Mouse (Mus musculus): ENCODE data around the gene Dmrt1. TPM values are rescaled to one million over a fixed set of nuclear protein-coding genes. Genes with fewer than 3 reads are reported as not detected.

Gene Dmrt1
- polyA plus RNA-seq, 1 experiment from 2014 or later = 0.16 TPM

DNA sequence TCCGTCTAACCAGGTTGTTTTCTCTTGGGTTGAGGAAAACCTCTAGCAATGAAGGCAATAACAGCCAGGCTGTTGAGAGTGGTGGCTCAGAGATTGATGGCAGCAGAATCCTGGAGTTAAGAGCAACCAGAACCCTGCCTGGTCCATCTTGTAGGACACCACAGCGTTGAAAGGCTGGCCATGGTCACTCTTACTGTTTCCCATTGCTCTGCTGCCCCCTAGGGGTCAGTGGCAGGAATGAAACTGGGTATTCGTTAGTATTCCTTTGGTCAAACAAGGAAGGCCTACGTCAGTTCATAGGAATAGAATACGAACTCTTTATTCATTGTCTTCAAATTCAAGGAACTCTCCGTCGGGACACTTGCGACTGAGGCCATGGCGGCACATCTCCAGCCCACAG, 123.1 kb downstream of the Dmrt1 start:
- no peak overlapping the region for H3K4me2 ChIP-seq
- ATAC-seq (ENCODE audit: insufficient number of reproducible peaks, insufficient read depth, low FRiP score, low TSS enrichment, low read depth) = no peak
- H3K9ac ChIP-seq (replicated peaks) = no peak overlapping the region
- H3K9me3 ChIP-seq = no peaks in the 10 kb centered on the region
- H3K27me3 ChIP-seq = peaks cover 61% of the 10 kb centered on the region
- WGBS = 11% methylated on average over 9 of the region's 9 CpGs
- H3K4me1 ChIP-seq (replicated peaks) = no peaks in the 10 kb centered on the region
- H3K4me3 ChIP-seq (replicated peaks) = no peak overlapping the region
- no peak overlapping the region for H3K27ac ChIP-seq
- no peaks in the 10 kb centered on the region for H3K36me3 ChIP-seq

DNA sequence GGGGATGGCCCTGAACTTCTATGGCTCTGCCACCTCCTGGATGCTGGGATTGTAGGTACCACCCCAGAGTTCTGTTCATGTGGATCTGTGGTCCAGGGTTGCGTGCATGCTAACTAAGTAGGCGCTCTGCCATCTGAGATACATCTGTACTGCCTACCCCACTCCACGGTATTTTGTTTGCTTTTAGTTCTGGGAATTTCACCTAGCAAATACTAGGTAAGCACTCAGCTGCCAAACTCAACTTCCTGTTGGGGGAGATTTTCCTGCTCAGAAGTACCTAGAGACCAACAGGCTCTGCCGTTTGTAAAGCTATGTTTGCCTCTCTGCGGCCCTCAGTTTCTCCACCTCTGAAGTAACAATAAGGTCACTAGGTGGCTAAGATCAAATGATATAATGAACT, 129.7 kb downstream of the Dmrt1 start:
- Histone ChIP-seq H3K27ac (no peak overlapping the region), H3K4me2 (no peak overlapping the region), H3K9me3 (no peaks in the 10 kb centered on the region), H3K9ac (replicated peaks) (no peak overlapping the region), H3K36me3 (no peaks in the 10 kb centered on the region), H3K4me3 (replicated peaks) (no peak overlapping the region), H3K27me3 (peaks cover 5% of the 10 kb centered on the region; the same call in 1 of the 2 replicates), H3K4me1 (replicated peaks) (no peaks in the 10 kb centered on the region)
- no peak for ATAC-seq (ENCODE audit: insufficient number of reproducible peaks, insufficient read depth, low FRiP score, low TSS enrichment, low read depth)
- 78% methylated on average over 5 of the region's 5 CpGs for WGBS

DNA sequence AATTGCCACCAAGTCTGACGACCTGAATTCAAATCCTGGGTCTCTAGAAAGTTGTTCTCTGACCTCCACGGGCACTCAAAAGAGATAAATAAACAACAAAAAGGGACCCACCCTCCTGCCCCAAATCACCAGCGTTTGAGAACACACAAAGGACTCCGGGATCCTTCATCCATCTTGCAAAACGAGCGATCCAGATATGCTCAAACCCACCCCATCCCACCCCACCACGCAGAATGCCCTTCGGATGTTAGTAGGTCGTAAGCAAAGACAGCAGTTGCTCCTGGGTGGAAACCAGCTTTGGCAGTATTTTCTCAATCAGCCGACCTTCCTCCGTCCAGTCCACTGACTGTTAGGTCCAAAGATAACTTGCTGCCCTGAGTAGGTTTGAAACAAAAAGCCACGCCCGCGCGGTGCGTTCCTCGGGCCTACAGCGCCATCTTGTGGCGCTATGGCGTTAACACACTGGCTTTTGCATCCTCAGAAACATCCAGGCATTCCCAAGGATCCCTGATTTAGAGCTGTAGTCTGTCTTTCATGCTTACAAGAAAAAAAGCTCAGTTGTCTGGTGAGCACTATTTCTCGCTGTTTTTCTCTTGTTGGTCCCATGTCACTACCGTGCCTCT, 130.3 kb downstream of the Dmrt1 start:
- Histone ChIP-seq H3K9ac (replicated peaks) (peak overlapping the region; percentile 50), H3K27ac (no peak overlapping the region), H3K9me3 (no peaks in the 10 kb centered on the region), H3K4me2 (peak overlapping the region; percentile 51), H3K4me1 (replicated peaks) (no peaks in the 10 kb centered on the region), H3K27me3 (peaks cover 5% of the 10 kb centered on the region; the same call in 1 of the 2 replicates), H3K4me3 (replicated peaks) (peak overlapping the region; percentile 32), H3K36me3 (no peaks in the 10 kb centered on the region)
- WGBS = 16% methylated on average over 22 of the region's 22 CpGs
- ATAC-seq (ENCODE audit: insufficient number of reproducible peaks, insufficient read depth, low FRiP score, low TSS enrichment, low read depth) = no peak

DNA sequence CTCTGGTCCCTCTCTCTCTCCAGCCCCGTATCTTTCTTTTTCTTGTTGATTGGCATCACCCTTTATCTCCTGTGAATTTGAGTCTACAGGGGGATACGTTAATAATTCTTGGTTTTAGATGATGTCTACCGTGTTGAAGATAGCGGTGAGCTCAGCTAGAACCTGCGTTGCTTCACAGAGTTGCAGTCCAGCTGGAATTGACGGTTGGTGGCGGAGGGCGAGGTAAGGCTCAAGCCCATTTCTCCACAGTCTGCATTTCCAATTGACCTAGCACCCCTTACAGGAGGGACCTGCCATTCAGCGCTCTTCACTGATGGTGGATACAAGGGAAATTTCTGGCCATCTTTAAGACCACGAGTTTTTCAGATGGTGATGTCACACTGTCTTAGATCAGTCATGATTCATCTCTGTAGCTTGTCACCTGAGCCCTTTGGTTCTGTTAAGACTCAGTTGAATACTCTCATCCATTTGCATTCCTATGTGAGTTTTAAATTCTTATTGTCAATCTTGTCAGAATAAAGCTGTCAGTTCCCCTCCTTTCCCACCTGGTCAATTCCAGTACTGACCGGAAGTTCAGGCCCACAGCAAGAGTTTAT, 133.4 kb downstream of the Dmrt1 start:
- Histone ChIP-seq H3K9ac (replicated peaks) (no peak overlapping the region), H3K27me3 (peaks cover 5% of the 10 kb centered on the region; the same call in 1 of the 2 replicates), H3K4me3 (replicated peaks) (no peak overlapping the region), H3K9me3 (no peaks in the 10 kb centered on the region), H3K4me1 (replicated peaks) (no peaks in the 10 kb centered on the region), H3K27ac (no peak overlapping the region), H3K4me2 (no peak overlapping the region), H3K36me3 (no peaks in the 10 kb centered on the region)
- ATAC-seq (ENCODE audit: insufficient number of reproducible peaks, insufficient read depth, low FRiP score, low TSS enrichment, low read depth) = no peak
- 72% methylated on average over 11 of the region's 11 CpGs for WGBS

DNA sequence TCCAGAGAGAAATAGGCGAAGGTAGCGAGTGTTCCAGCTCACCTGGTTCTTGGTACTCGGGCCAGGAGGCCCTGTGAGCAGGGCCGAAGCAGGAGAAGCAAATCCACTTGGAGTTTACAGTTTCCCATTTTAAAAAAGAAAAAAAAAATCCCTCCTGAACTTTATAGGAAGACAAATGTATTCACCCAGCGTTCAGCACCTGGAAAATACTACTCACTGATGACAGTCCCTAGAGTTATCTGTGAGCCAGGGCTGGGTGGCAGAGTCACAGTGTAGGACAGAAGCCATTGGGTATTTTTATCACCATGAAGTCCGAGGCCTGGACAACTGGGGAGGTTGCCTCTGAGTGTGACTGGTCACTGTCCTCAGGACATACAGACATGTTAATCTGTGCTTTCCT, 136.4 kb downstream of the Dmrt1 start:
- no peak overlapping the region for H3K27ac ChIP-seq
- no peak overlapping the region for H3K9ac ChIP-seq (replicated peaks)
- ATAC-seq (ENCODE audit: insufficient number of reproducible peaks, insufficient read depth, low FRiP score, low TSS enrichment, low read depth) = no peak
- WGBS = 90% methylated on average over 6 of the region's 6 CpGs
- no peak overlapping the region for H3K4me3 ChIP-seq (replicated peaks)
- no peaks in the 10 kb centered on the region for H3K36me3 ChIP-seq
- no peaks in the 10 kb centered on the region for H3K9me3 ChIP-seq
- no peak overlapping the region for H3K4me2 ChIP-seq
- H3K27me3 ChIP-seq = peaks cover 5% of the 10 kb centered on the region; the same call in 1 of the 2 replicates
- H3K4me1 ChIP-seq (replicated peaks) = no peaks in the 10 kb centered on the region

DNA sequence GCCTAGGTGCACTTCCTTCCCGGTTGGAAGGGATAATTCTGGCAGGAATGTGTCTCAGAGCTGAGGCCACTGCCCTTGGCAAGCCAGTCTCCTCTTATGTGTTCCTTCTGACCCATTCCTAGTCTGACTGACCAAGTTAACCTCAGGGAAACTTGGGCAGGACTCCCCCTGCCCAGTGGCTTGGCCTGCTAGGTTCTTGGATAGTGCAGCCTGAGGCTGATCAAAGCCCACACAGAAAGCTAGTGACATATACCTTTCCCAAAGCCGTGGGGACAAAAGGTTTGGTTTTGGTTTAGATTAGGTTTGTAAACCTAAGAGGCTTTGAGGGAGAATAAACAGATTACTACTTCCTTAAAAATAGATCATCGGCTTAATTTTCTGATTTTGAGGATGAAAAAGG, 141.7 kb downstream of the Dmrt1 start:
- H3K4me3 ChIP-seq (replicated peaks) = no peak overlapping the region
- no peaks in the 10 kb centered on the region for H3K9me3 ChIP-seq
- no peak overlapping the region for H3K27ac ChIP-seq
- H3K27me3 ChIP-seq = peaks cover 6% of the 10 kb centered on the region; the same call in 1 of the 2 replicates
- no peak overlapping the region for H3K9ac ChIP-seq (replicated peaks)
- WGBS = 62% methylated on average over 3 of the region's 3 CpGs
- no peaks in the 10 kb centered on the region for H3K4me1 ChIP-seq (replicated peaks)
- no peak overlapping the region for H3K4me2 ChIP-seq
- ATAC-seq (ENCODE audit: insufficient number of reproducible peaks, insufficient read depth, low FRiP score, low TSS enrichment, low read depth) = no peak
- H3K36me3 ChIP-seq = no peaks in the 10 kb centered on the region

DNA sequence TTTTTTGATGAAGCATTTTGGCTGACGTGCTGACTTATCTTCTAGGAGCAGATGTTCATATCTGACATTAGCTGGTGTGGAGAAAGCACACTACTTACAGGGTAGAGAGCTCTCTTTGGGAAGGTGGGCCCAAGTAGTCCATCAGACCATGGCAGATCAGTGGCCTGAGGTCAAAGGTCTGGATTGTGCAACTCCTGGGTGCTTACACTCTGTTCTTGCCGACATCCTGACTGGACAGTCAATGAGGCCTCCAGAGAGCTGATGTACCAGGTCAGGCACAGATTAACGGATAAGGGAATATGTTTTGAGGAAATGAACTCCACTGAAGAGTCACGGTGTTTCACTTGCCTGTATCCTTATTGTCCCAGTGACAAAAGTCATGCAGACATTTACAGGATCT, 143.3 kb downstream of the Dmrt1 start:
- 75% methylated on average over 4 of the region's 4 CpGs for WGBS

DNA sequence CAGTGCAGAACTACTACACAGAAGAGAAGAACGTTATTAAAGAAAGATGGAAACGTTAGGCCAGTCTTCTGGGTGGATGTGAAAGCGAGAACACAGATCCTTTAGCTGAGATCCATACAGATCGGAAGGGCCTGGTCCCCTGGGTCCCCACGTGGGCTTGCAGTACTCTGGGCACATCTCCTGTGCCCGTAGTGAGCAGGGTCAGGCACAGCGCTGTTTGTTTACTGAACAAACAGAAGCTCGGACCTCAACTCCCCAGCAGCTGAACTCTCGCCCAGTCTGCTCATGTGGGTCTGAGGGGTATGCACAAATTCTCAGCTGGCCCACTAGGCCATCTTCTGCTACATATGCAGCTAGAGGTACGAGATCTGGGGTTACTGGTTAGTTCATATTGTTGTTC, 145.1 kb downstream of the Dmrt1 start:
- no peak for ATAC-seq (ENCODE audit: insufficient number of reproducible peaks, insufficient read depth, low FRiP score, low TSS enrichment, low read depth)

More for the DNA sequence above, 143.3 kb downstream of the Dmrt1 start:
- Histone ChIP-seq H3K36me3 (no peaks in the 10 kb centered on the region), H3K4me2 (no peak overlapping the region), H3K4me3 (replicated peaks) (no peak overlapping the region), H3K27me3 (peaks cover 14% of the 10 kb centered on the region; the same call in 1 of the 2 replicates), H3K9me3 (no peaks in the 10 kb centered on the region), H3K27ac (no peak overlapping the region), H3K9ac (replicated peaks) (no peak overlapping the region), H3K4me1 (replicated peaks) (peaks cover 2% of the 10 kb centered on the region; the same call in 1 of the 2 replicates)
- no peak for ATAC-seq (ENCODE audit: insufficient number of reproducible peaks, insufficient read depth, low FRiP score, low TSS enrichment, low read depth)

DNA sequence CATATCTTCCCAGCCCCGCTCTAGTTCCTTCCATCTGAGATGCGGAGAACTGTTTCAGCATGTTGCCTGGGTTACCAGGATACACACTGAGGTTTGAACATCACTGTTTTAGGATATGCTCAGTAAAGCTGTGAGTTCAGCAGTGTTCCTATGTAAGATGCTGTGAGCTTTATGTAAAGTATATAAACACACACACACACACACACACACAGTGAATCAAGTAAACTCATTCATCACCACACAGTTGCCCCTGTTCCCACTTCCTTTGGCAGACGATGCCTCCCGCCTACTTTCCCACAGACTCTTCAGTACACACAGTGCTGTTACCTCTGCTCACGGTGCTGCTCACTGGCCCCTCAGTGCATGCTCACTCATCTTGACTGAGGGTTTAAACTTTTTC, 147.1 kb downstream of the Dmrt1 start:
- Histone ChIP-seq H3K4me2 (no peak overlapping the region), H3K36me3 (no peaks in the 10 kb centered on the region), H3K9ac (replicated peaks) (no peak overlapping the region), H3K27me3 (peaks cover 21% of the 10 kb centered on the region), H3K4me1 (replicated peaks) (peaks cover 16% of the 10 kb centered on the region), H3K4me3 (replicated peaks) (no peak overlapping the region), H3K9me3 (no peaks in the 10 kb centered on the region), H3K27ac (no peak overlapping the region)
- 77% methylated on average over 5 of the region's 5 CpGs for WGBS
- ATAC-seq (ENCODE audit: insufficient number of reproducible peaks, insufficient read depth, low FRiP score, low TSS enrichment, low read depth) = no peak

More for the DNA sequence above, 145.1 kb downstream of the Dmrt1 start:
- Histone ChIP-seq H3K9me3 (no peaks in the 10 kb centered on the region), H3K27me3 (peaks cover 14% of the 10 kb centered on the region; the same call in 1 of the 2 replicates), H3K27ac (no peak overlapping the region), H3K9ac (replicated peaks) (no peak overlapping the region), H3K36me3 (no peaks in the 10 kb centered on the region), H3K4me2 (no peak overlapping the region), H3K4me1 (replicated peaks) (peaks cover 16% of the 10 kb centered on the region), H3K4me3 (replicated peaks) (no peak overlapping the region)
- 85% methylated on average over 10 of the region's 10 CpGs for WGBS

Other genes starting within 250 kb of the Dmrt1 start
- 0.46 and 0.96 TPM in 2 replicates for gene Dmrt3, start 104.7 kb downstream of the Dmrt1 start, polyA plus RNA-seq (2016; fragmentation: Nextera tagmentation; extraction: Ambion mirVana)
- 14.2 and 20.7 TPM in 2 replicates for gene Dmrt2, start 166.8 kb downstream of the Dmrt1 start, polyA plus RNA-seq (2016; fragmentation: Nextera tagmentation; extraction: Ambion mirVana)

Data from limb, embryonic 12.5 days (tissue).